Mouse (Mus musculus): Measurements from ENCODE around the gene Adcy1. TPM values are rescaled to one million over a fixed set of nuclear protein-coding genes. Genes with fewer than 3 reads are reported as not detected.

Gene Adcy1
- polyA plus RNA-seq, 1 experiment = 0.40 TPM

- H3K4me1 ChIP-seq (ENCODE audit: control insufficient read depth, insufficient read depth, low read length) = no peaks in the 10 kb centered on the region
- no peak overlapping the region for H3K4me3 ChIP-seq (replicated peaks; ENCODE audit: control insufficient read depth, low read depth, low read length)
- H3K27ac ChIP-seq (ENCODE audit: control insufficient read depth, insufficient read depth, low read depth, low read length, poor library complexity) = no peak overlapping the region
- WGBS = 73% methylated on average over 3 of the region's 3 CpGs
- TF ChIP-seq POLR2A (IDR thresholded peaks at IDR 0.05; ENCODE audit: borderline replicate concordance, control insufficient read depth, low read depth, low read length) = no peak
- TF ChIP-seq CTCF (IDR thresholded peaks at IDR 0.05; ENCODE audit: control insufficient read depth, insufficient read depth, low read length) = no peak
These were observed 79.4 kb downstream of the Adcy1 start for GRCm38 (mm10) chr11:7142725-7143124.

GRCm38 (mm10) chr11:7144369-7144768 lies 81.1 kb downstream of the Adcy1 start:
- TF ChIP-seq CTCF (IDR thresholded peaks at IDR 0.05; ENCODE audit: control insufficient read depth, insufficient read depth, low read length) = peak; percentile 11; the same call in 1 of the 2 replicates
- TF ChIP-seq POLR2A (IDR thresholded peaks at IDR 0.05; ENCODE audit: borderline replicate concordance, control insufficient read depth, low read depth, low read length) = no peak
- WGBS = 82% methylated on average over 11 of the region's 11 CpGs
- no peak overlapping the region for H3K27ac ChIP-seq (ENCODE audit: control insufficient read depth, insufficient read depth, low read depth, low read length, poor library complexity)
- H3K4me1 ChIP-seq (ENCODE audit: control insufficient read depth, insufficient read depth, low read length) = no peaks in the 10 kb centered on the region
- no peak overlapping the region for H3K4me3 ChIP-seq (replicated peaks; ENCODE audit: control insufficient read depth, low read depth, low read length)

GRCm38 (mm10) chr11:7145221-7145620 lies 81.9 kb downstream of the Adcy1 start:
- Histone ChIP-seq H3K27ac (ENCODE audit: control insufficient read depth, insufficient read depth, low read depth, low read length, poor library complexity) (no peak overlapping the region), H3K4me1 (ENCODE audit: control insufficient read depth, insufficient read depth, low read length) (no peaks in the 10 kb centered on the region), H3K4me3 (replicated peaks; ENCODE audit: control insufficient read depth, low read depth, low read length) (no peak overlapping the region)
- TF ChIP-seq CTCF (IDR thresholded peaks at IDR 0.05; ENCODE audit: control insufficient read depth, insufficient read depth, low read length) (no peak), POLR2A (IDR thresholded peaks at IDR 0.05; ENCODE audit: borderline replicate concordance, control insufficient read depth, low read depth, low read length) (no peak)
- 3% methylated on average over 4 of the region's 4 CpGs for WGBS

- 73% methylated on average over 8 of the region's 8 CpGs for WGBS
- Histone ChIP-seq H3K4me1 (ENCODE audit: control insufficient read depth, insufficient read depth, low read length) (no peaks in the 10 kb centered on the region), H3K4me3 (replicated peaks; ENCODE audit: control insufficient read depth, low read depth, low read length) (no peak overlapping the region), H3K27ac (ENCODE audit: control insufficient read depth, insufficient read depth, low read depth, low read length, poor library complexity) (no peak overlapping the region)
- TF ChIP-seq POLR2A (IDR thresholded peaks at IDR 0.05; ENCODE audit: borderline replicate concordance, control insufficient read depth, low read depth, low read length) = no peak
- TF ChIP-seq CTCF (IDR thresholded peaks at IDR 0.05; ENCODE audit: control insufficient read depth, insufficient read depth, low read length) = no peak
These were observed 84.2 kb downstream of the Adcy1 start for GRCm38 (mm10) chr11:7147536-7147935.

- 77% methylated on average over 7 of the region's 7 CpGs for WGBS
- TF ChIP-seq CTCF (IDR thresholded peaks at IDR 0.05; ENCODE audit: control insufficient read depth, insufficient read depth, low read length) (no peak), POLR2A (IDR thresholded peaks at IDR 0.05; ENCODE audit: borderline replicate concordance, control insufficient read depth, low read depth, low read length) (no peak)
- H3K4me1 ChIP-seq (ENCODE audit: control insufficient read depth, insufficient read depth, low read length) = no peaks in the 10 kb centered on the region
- H3K27ac ChIP-seq (ENCODE audit: control insufficient read depth, insufficient read depth, low read depth, low read length, poor library complexity) = no peak overlapping the region
- no peak overlapping the region for H3K4me3 ChIP-seq (replicated peaks; ENCODE audit: control insufficient read depth, low read depth, low read length)
These were observed 84.7 kb downstream of the Adcy1 start for GRCm38 (mm10) chr11:7147945-7148344.

GRCm38 (mm10) chr11:7149471-7149870 lies 86.2 kb downstream of the Adcy1 start:
- Histone ChIP-seq H3K4me3 (replicated peaks; ENCODE audit: control insufficient read depth, low read depth, low read length) (no peak overlapping the region), H3K27ac (ENCODE audit: control insufficient read depth, insufficient read depth, low read depth, low read length, poor library complexity) (no peak overlapping the region), H3K4me1 (ENCODE audit: control insufficient read depth, insufficient read depth, low read length) (no peaks in the 10 kb centered on the region)
- TF ChIP-seq CTCF (IDR thresholded peaks at IDR 0.05; ENCODE audit: control insufficient read depth, insufficient read depth, low read length) = no peak
- no peak for TF ChIP-seq POLR2A (IDR thresholded peaks at IDR 0.05; ENCODE audit: borderline replicate concordance, control insufficient read depth, low read depth, low read length)
- WGBS = 78% methylated on average over 7 of the region's 7 CpGs

GRCm38 (mm10) chr11:7150511-7150910 lies 87.2 kb downstream of the Adcy1 start:
- 80% methylated on average over 8 of the region's 8 CpGs for whole genome bisulfite sequencing

GRCm38 (mm10) chr11:7152371-7152770 lies 89.1 kb downstream of the Adcy1 start:
- Histone ChIP-seq H3K4me1 (ENCODE audit: control insufficient read depth, insufficient read depth, low read length) (no peaks in the 10 kb centered on the region), H3K27ac (ENCODE audit: control insufficient read depth, insufficient read depth, low read depth, low read length, poor library complexity) (no peak overlapping the region)
- WGBS = 83% methylated on average over 12 of the region's 12 CpGs

More at GRCm38 (mm10) chr11:7150511-7150910, 87.2 kb downstream of the Adcy1 start:
- TF ChIP-seq POLR2A (IDR thresholded peaks at IDR 0.05; ENCODE audit: borderline replicate concordance, control insufficient read depth, low read depth, low read length) (no peak), CTCF (IDR thresholded peaks at IDR 0.05; ENCODE audit: control insufficient read depth, insufficient read depth, low read length) (no peak)
- H3K4me3 ChIP-seq (replicated peaks; ENCODE audit: control insufficient read depth, low read depth, low read length) = no peak overlapping the region
- no peak overlapping the region for H3K27ac ChIP-seq (ENCODE audit: control insufficient read depth, insufficient read depth, low read depth, low read length, poor library complexity)
- no peaks in the 10 kb centered on the region for H3K4me1 ChIP-seq (ENCODE audit: control insufficient read depth, insufficient read depth, low read length)

GRCm38 (mm10) chr11:7153081-7153480 lies 89.8 kb downstream of the Adcy1 start:
- H3K4me1 ChIP-seq (ENCODE audit: control insufficient read depth, insufficient read depth, low read length) = no peaks in the 10 kb centered on the region
- WGBS = 78% methylated on average over 8 of the region's 8 CpGs
- no peak overlapping the region for H3K4me3 ChIP-seq (replicated peaks; ENCODE audit: control insufficient read depth, low read depth, low read length)
- TF ChIP-seq POLR2A (IDR thresholded peaks at IDR 0.05; ENCODE audit: borderline replicate concordance, control insufficient read depth, low read depth, low read length) (no peak), CTCF (IDR thresholded peaks at IDR 0.05; ENCODE audit: control insufficient read depth, insufficient read depth, low read length) (no peak)
- H3K27ac ChIP-seq (ENCODE audit: control insufficient read depth, insufficient read depth, low read depth, low read length, poor library complexity) = no peak overlapping the region

More at GRCm38 (mm10) chr11:7152371-7152770, 89.1 kb downstream of the Adcy1 start:
- no peak for TF ChIP-seq POLR2A (IDR thresholded peaks at IDR 0.05; ENCODE audit: borderline replicate concordance, control insufficient read depth, low read depth, low read length)
- no peak for TF ChIP-seq CTCF (IDR thresholded peaks at IDR 0.05; ENCODE audit: control insufficient read depth, insufficient read depth, low read length)
- no peak overlapping the region for H3K4me3 ChIP-seq (replicated peaks; ENCODE audit: control insufficient read depth, low read depth, low read length)
